Mouse (Mus musculus): ENCODE measurements around the gene Caskin1. TPM values are rescaled to one million over a fixed set of nuclear protein-coding genes. Genes with fewer than 3 reads are reported as not detected.

Gene Caskin1
- polyA plus RNA-seq, 1 experiment from 2014 or later = 45.7 TPM

- H3K36me3 ChIP-seq (replicated peaks; ENCODE audit: control insufficient read depth, insufficient read depth) = peaks cover 17% of the 10 kb centered on the region
- H3K4me3 ChIP-seq (replicated peaks; ENCODE audit: low read length) = peak within 1 kb of the TSS; percentile 25
- ATAC-seq (ENCODE audit: low FRiP score) (no peak), DNase-seq (ENCODE audit: low spot score) (no peak)
- no peaks in the 10 kb centered on the region for H3K9me3 ChIP-seq (ENCODE audit: control insufficient read depth, low read length)
- H3K27ac ChIP-seq = no peak within 1 kb of the TSS
- peak within 1 kb of the TSS; percentile 61 for H3K4me2 ChIP-seq (replicated peaks)
- no peaks in the 10 kb centered on the region for H3K27me3 ChIP-seq (ENCODE audit: control insufficient read depth, insufficient read depth, low read length)
- H3K4me1 ChIP-seq (replicated peaks; ENCODE audit: control insufficient read depth, insufficient read depth, low read length) = peaks cover 31% of the 10 kb centered on the region
- 90% methylated on average over 8 of the region's 8 CpGs for WGBS
- H3K9ac ChIP-seq = peak within 1 kb of the TSS; percentile 54
Observed at GRCm38 (mm10) chr17:24534160-24534718, 45.8 kb downstream of the Caskin1 start, which contains the start of gene Rab26. Rab26 (minus strand) TSS chr17:24534210.

GRCm38 (mm10) chr17:24535300-24535699, 46.9 kb downstream of the Caskin1 start:
- H3K9ac ChIP-seq = no peak overlapping the region
- H3K4me2 ChIP-seq (replicated peaks) = no peak overlapping the region
- ATAC-seq (ENCODE audit: low FRiP score) (no peak), DNase-seq (ENCODE audit: low spot score) (no peak)
- peaks cover 20% of the 10 kb centered on the region for H3K4me1 ChIP-seq (replicated peaks; ENCODE audit: control insufficient read depth, insufficient read depth, low read length)
- WGBS = 55% methylated on average over 5 of the region's 5 CpGs
- H3K27me3 ChIP-seq (ENCODE audit: control insufficient read depth, insufficient read depth, low read length) = no peaks in the 10 kb centered on the region
- H3K9me3 ChIP-seq (ENCODE audit: control insufficient read depth, low read length) = no peaks in the 10 kb centered on the region
- no peak overlapping the region for H3K27ac ChIP-seq
- peaks cover 6% of the 10 kb centered on the region for H3K36me3 ChIP-seq (replicated peaks; ENCODE audit: control insufficient read depth, insufficient read depth)
- H3K4me3 ChIP-seq (replicated peaks; ENCODE audit: low read length) = no peak overlapping the region

GRCm38 (mm10) chr17:24537536-24537935, 49.1 kb downstream of the Caskin1 start:
- no peak overlapping the region for H3K4me2 ChIP-seq (replicated peaks)
- no peaks in the 10 kb centered on the region for H3K9me3 ChIP-seq (ENCODE audit: control insufficient read depth, low read length)
- no peaks in the 10 kb centered on the region for H3K36me3 ChIP-seq (replicated peaks; ENCODE audit: control insufficient read depth, insufficient read depth)
- DNase-seq (ENCODE audit: low spot score) = no peak
- 30% methylated on average over 3 of the region's 3 CpGs for WGBS
- peak overlapping the region; percentile 47; the same call in 1 of the 2 replicates for H3K27ac ChIP-seq
- no peak overlapping the region for H3K4me3 ChIP-seq (replicated peaks; ENCODE audit: low read length)
- peaks cover 11% of the 10 kb centered on the region for H3K4me1 ChIP-seq (replicated peaks; ENCODE audit: control insufficient read depth, insufficient read depth, low read length)
- no peaks in the 10 kb centered on the region for H3K27me3 ChIP-seq (ENCODE audit: control insufficient read depth, insufficient read depth, low read length)
- H3K9ac ChIP-seq = no peak overlapping the region
- no peak for ATAC-seq (ENCODE audit: low FRiP score)

- no peak overlapping the region for H3K4me3 ChIP-seq (replicated peaks; ENCODE audit: low read length)
- no peak overlapping the region for H3K4me2 ChIP-seq (replicated peaks)
- DNase-seq (ENCODE audit: low spot score) (peak; percentile 67), ATAC-seq (ENCODE audit: low FRiP score) (no peak)
- H3K36me3 ChIP-seq (replicated peaks; ENCODE audit: control insufficient read depth, insufficient read depth) = no peaks in the 10 kb centered on the region
- H3K27ac ChIP-seq = no peak overlapping the region
- WGBS = 69% methylated on average over 8 of the region's 8 CpGs
- no peaks in the 10 kb centered on the region; the same call in 1 of the 2 replicates for H3K4me1 ChIP-seq (replicated peaks; ENCODE audit: control insufficient read depth, insufficient read depth, low read length)
- H3K9me3 ChIP-seq (ENCODE audit: control insufficient read depth, low read length) = no peaks in the 10 kb centered on the region
- no peaks in the 10 kb centered on the region for H3K27me3 ChIP-seq (ENCODE audit: control insufficient read depth, insufficient read depth, low read length)
- H3K9ac ChIP-seq = no peak overlapping the region
Observed at GRCm38 (mm10) chr17:24538950-24539349, 50.5 kb downstream of the Caskin1 start.

GRCm38 (mm10) chr17:24540375-24540774, 52.0 kb downstream of the Caskin1 start:
- no peak overlapping the region for H3K27ac ChIP-seq
- no peak overlapping the region for H3K9ac ChIP-seq
- H3K4me3 ChIP-seq (replicated peaks; ENCODE audit: low read length) = no peak overlapping the region
- no peak overlapping the region for H3K4me2 ChIP-seq (replicated peaks)
- no peaks in the 10 kb centered on the region; the same call in 1 of the 2 replicates for H3K4me1 ChIP-seq (replicated peaks; ENCODE audit: control insufficient read depth, insufficient read depth, low read length)
- WGBS = 4% methylated on average over 3 of the region's 3 CpGs
- H3K9me3 ChIP-seq (ENCODE audit: control insufficient read depth, low read length) = no peaks in the 10 kb centered on the region
- ATAC-seq (ENCODE audit: low FRiP score) (no peak), DNase-seq (ENCODE audit: low spot score) (peak; percentile 53)
- no peaks in the 10 kb centered on the region for H3K36me3 ChIP-seq (replicated peaks; ENCODE audit: control insufficient read depth, insufficient read depth)
- no peaks in the 10 kb centered on the region for H3K27me3 ChIP-seq (ENCODE audit: control insufficient read depth, insufficient read depth, low read length)

GRCm38 (mm10) chr17:24544613-24545012, 56.2 kb downstream of the Caskin1 start:
- H3K9ac ChIP-seq = peak overlapping the region; percentile 34; the same call in 1 of the 2 replicates
- no peaks in the 10 kb centered on the region for H3K36me3 ChIP-seq (replicated peaks; ENCODE audit: control insufficient read depth, insufficient read depth)
- ATAC-seq (ENCODE audit: low FRiP score) (no peak), DNase-seq (ENCODE audit: low spot score) (no peak)
- no peak overlapping the region; the same call in 1 of the 2 replicates for H3K4me2 ChIP-seq (replicated peaks)
- H3K4me3 ChIP-seq (replicated peaks; ENCODE audit: low read length) = no peak overlapping the region
- H3K27ac ChIP-seq = no peak overlapping the region
- peaks cover 7% of the 10 kb centered on the region; the same call in 1 of the 2 replicates for H3K4me1 ChIP-seq (replicated peaks; ENCODE audit: control insufficient read depth, insufficient read depth, low read length)
- H3K27me3 ChIP-seq (ENCODE audit: control insufficient read depth, insufficient read depth, low read length) = peaks cover 7% of the 10 kb centered on the region
- WGBS = 15% methylated on average over 12 of the region's 12 CpGs
- H3K9me3 ChIP-seq (ENCODE audit: control insufficient read depth, low read length) = no peaks in the 10 kb centered on the region

- H3K36me3 ChIP-seq (replicated peaks; ENCODE audit: control insufficient read depth, insufficient read depth) = no peaks in the 10 kb centered on the region
- 89% methylated on average over 2 of the region's 2 CpGs for WGBS
- no peak for ATAC-seq (ENCODE audit: low FRiP score)
Observed at GRCm38 (mm10) chr17:24545247-24545646, 56.8 kb downstream of the Caskin1 start.

GRCm38 (mm10) chr17:24546234-24546633, 57.8 kb downstream of the Caskin1 start:
- H3K27me3 ChIP-seq (ENCODE audit: control insufficient read depth, insufficient read depth, low read length) = peaks cover 7% of the 10 kb centered on the region
- no peaks in the 10 kb centered on the region for H3K36me3 ChIP-seq (replicated peaks; ENCODE audit: control insufficient read depth, insufficient read depth)
- ATAC-seq (ENCODE audit: low FRiP score) (no peak), DNase-seq (ENCODE audit: low spot score) (no peak)
- WGBS = 89% methylated on average over 3 of the region's 3 CpGs
- no peak overlapping the region for H3K4me2 ChIP-seq (replicated peaks)
- no peak overlapping the region for H3K27ac ChIP-seq
- no peak overlapping the region for H3K4me3 ChIP-seq (replicated peaks; ENCODE audit: low read length)
- no peaks in the 10 kb centered on the region for H3K9me3 ChIP-seq (ENCODE audit: control insufficient read depth, low read length)
- peaks cover 11% of the 10 kb centered on the region for H3K4me1 ChIP-seq (replicated peaks; ENCODE audit: control insufficient read depth, insufficient read depth, low read length)
- no peak overlapping the region for H3K9ac ChIP-seq

More at GRCm38 (mm10) chr17:24545247-24545646, 56.8 kb downstream of the Caskin1 start:
- Histone ChIP-seq H3K9me3 (ENCODE audit: control insufficient read depth, low read length) (no peaks in the 10 kb centered on the region), H3K4me2 (replicated peaks) (no peak overlapping the region), H3K27me3 (ENCODE audit: control insufficient read depth, insufficient read depth, low read length) (peaks cover 7% of the 10 kb centered on the region), H3K27ac (no peak overlapping the region), H3K9ac (no peak overlapping the region), H3K4me3 (replicated peaks; ENCODE audit: low read length) (no peak overlapping the region), H3K4me1 (replicated peaks; ENCODE audit: control insufficient read depth, insufficient read depth, low read length) (peaks cover 7% of the 10 kb centered on the region; the same call in 1 of the 2 replicates)
- no peak for DNase-seq (ENCODE audit: low spot score)

GRCm38 (mm10) chr17:24548435-24548834, 60.0 kb downstream of the Caskin1 start:
- Histone ChIP-seq H3K4me1 (replicated peaks; ENCODE audit: control insufficient read depth, insufficient read depth, low read length) (peaks cover 25% of the 10 kb centered on the region), H3K9ac (no peak overlapping the region), H3K36me3 (replicated peaks; ENCODE audit: control insufficient read depth, insufficient read depth) (0 out of 2 replicates have a peak, but pooled peaks cover 4% of the 10 kb centered on the region), H3K9me3 (ENCODE audit: control insufficient read depth, low read length) (no peaks in the 10 kb centered on the region), H3K27ac (no peak overlapping the region), H3K4me3 (replicated peaks; ENCODE audit: low read length) (no peak overlapping the region; the same call in 1 of the 2 replicates), H3K4me2 (replicated peaks) (peak overlapping the region; percentile 70), H3K27me3 (ENCODE audit: control insufficient read depth, insufficient read depth, low read length) (peaks cover 7% of the 10 kb centered on the region)
- DNase-seq (ENCODE audit: low spot score) (no peak), ATAC-seq (ENCODE audit: low FRiP score) (no peak)
- WGBS = 35% methylated on average over 9 of the region's 9 CpGs
